Mouse (Mus musculus): ENCODE measurements at regions not wholly inside any gene's neighbourhood (a gene's known extent, or its start where the extent isn't known, plus 50 kb on each side); places are given as distances from the start of the nearest gene placed in this dataset.

GRCm38 (mm10) chr15:42304097-42304496 is 2169.9 kb downstream of the 9330182O14Rik start:
- no peak for DNase-seq (ENCODE audit: low read depth)

DNA sequence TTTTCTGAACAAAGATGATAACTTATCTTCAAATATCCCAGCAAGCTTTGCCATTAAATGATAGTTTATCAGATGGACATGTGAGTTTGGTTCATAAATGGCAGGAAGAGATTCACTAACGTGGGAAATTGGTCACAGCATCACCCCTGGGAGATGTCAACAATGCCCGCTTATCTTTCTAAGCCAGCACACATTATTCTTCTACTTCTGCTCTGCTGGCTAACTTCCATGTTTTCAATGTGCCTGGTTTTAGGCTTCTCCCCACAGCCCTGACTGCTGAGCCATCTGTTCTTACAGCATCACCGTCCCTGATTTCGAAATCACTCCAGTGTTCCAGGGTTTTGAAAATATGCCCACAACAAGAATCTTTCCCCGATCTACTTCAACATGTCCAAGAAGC is 2175.4 kb downstream of the 9330182O14Rik start:
- DNase-seq (ENCODE audit: low read depth): peak; percentile 88

- DNase-seq (ENCODE audit: low read depth): no peak
These were observed 2177.0 kb downstream of the 9330182O14Rik start for GRCm38 (mm10) chr15:42311166-42311565.

GRCm38 (mm10) chr15:42320349-42320748 is 2186.2 kb downstream of the 9330182O14Rik start:
- DNase-seq (ENCODE audit: low read depth): no peak

- no peak for DNase-seq (ENCODE audit: low read depth)
These were observed 2188.8 kb downstream of the 9330182O14Rik start for GRCm38 (mm10) chr15:42322940-42323339.

DNA sequence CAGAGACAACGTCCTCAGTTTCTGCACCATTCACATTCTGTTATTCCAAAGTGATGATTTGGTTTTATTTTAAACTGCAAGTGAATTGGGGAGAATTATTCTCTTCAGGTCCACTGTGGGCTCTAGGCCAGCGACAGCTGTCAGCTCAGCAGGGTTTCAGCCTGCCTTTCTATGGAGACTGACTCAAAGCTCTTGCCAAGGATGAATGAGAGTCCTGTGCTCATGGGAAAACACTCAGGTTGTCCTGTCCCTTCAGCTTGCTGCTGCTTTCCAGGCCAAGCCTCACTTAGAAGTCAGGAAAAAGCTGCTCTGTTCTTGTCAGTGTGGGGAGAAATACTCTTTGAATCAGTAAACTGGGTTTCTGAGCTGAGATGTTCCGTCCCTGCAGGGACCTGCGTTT is 2191.1 kb downstream of the 9330182O14Rik start:
- no peak for DNase-seq (ENCODE audit: low read depth)

DNA sequence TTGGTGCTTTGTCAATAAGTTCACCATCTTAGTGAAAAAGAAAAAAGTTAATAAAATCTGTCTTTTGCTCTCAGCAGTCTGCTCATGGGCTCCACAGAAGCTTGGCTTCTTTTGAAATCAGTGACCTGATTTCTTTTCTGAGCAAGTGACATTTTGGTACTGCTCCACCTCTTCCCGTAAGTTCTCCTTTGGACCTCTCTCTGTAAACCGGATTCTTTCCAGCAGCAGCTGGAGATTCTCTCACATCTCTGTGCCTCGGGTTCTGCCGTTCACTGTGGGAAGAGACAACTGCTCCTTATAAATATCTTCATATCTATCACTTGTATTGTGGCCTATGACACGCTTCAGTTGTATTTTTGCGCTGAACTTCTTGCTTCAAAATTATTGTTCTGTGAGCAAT is 2194.4 kb downstream of the 9330182O14Rik start:
- DNase-seq (ENCODE audit: low read depth): no peak

- no peak for DNase-seq (ENCODE audit: low read depth)
These were observed 2195.6 kb downstream of the 9330182O14Rik start for GRCm38 (mm10) chr15:42329742-42330141.

- no peak for DNase-seq (ENCODE audit: low read depth)
These were observed 2199.5 kb downstream of the 9330182O14Rik start for GRCm38 (mm10) chr15:42333642-42334041.

GRCm38 (mm10) chr15:42346131-42346530 is 2212.0 kb downstream of the 9330182O14Rik start:
- peak; percentile 50 for DNase-seq (ENCODE audit: low read depth)

- no peak for DNase-seq (ENCODE audit: low read depth)
These were observed 2227.7 kb downstream of the 9330182O14Rik start for GRCm38 (mm10) chr15:42361871-42362270.

GRCm38 (mm10) chr15:42364979-42365378 is 2230.8 kb downstream of the 9330182O14Rik start:
- DNase-seq (ENCODE audit: low read depth): no peak

- DNase-seq (ENCODE audit: low read depth): no peak
These were observed 2232.6 kb downstream of the 9330182O14Rik start for GRCm38 (mm10) chr15:42366796-42367195.

DNA sequence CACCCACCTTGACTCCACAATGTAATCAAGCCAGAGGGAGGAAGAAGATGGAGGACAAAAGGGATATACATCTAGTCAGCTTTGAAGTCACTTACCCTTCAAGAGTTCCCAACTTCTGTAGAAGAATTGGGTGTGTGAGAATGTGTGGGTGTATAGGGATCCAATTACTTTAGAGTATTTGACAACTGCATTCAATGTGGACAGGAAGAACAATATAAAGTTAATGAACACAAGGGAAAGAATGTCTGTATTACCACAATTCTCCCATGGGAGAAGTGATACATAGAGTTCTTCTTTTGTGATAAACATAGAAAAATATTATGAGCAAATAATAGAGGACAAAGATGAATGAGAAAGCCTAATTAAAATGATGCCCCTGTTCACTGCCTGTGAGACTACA is 2235.4 kb downstream of the 9330182O14Rik start:
- no peak for DNase-seq (ENCODE audit: low read depth)

GRCm38 (mm10) chr15:42370044-42370443 is 2235.9 kb downstream of the 9330182O14Rik start:
- no peak for DNase-seq (ENCODE audit: low read depth)

GRCm38 (mm10) chr15:42372704-42373286 is 2238.6 kb downstream of the 9330182O14Rik start:
- DNase-seq (ENCODE audit: low read depth): peak; percentile 24

Measured in 416B (cell line).